Mouse (Mus musculus): Measurements from ENCODE around the gene Vmn2r3. TPM values are rescaled to one million over a fixed set of nuclear protein-coding genes. Genes with fewer than 3 reads are reported as not detected.
"Not testable (repeated sequence)": the region's sequence is repeated elsewhere in the genome, so short reads cannot be mapped to it uniquely, and the experiment has no call there.

Vmn2r3 gene
- polyA plus RNA-seq, 1 experiment from 2014 or later, result not detected

GRCm38 (mm10) chr3:64235459-64235858, 54.0 kb downstream of the Vmn2r3 start:
- not testable (repeated sequence) for H3K27ac ChIP-seq (ENCODE audit: low read depth, low read length); ATAC-seq (replicated peaks; ENCODE audit: insufficient number of reproducible peaks, low FRiP score, low TSS enrichment); H3K4me2 ChIP-seq; H3K4me1 ChIP-seq (ENCODE audit: control insufficient read depth, insufficient read depth, low read length); H3K9ac ChIP-seq (ENCODE audit: low read depth, low read length); H3K4me3 ChIP-seq (ENCODE audit: low read depth, low read length); H3K36me3 ChIP-seq (ENCODE audit: control insufficient read depth, insufficient read depth, low read length); H3K9me3 ChIP-seq (replicated peaks; ENCODE audit: control insufficient read depth, low read length); H3K27me3 ChIP-seq (ENCODE audit: control insufficient read depth, insufficient read depth, low read length)
- 79% methylated on average over 6 of the region's 6 CpGs for WGBS (ENCODE audit: insufficient replicate concordance)

DNA sequence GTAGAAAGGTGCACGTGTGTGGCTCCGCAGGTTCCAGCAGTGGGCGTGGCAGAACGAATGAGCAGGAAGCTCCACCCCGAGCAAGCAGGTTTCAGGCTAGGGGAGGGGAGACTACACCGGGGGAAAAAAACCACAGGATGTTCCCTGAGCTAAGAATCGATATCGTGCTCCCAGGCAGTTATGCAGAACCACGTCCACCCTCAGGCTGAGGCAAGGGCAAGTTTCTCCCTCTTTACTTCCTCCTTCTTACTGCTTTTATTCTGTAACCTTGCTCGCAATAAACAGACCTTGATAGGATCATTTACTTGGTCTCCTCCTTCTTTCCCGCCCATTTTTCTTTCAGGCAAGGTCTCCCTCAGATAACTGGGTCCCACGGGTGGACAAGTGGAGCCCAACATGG, 55.9 kb downstream of the Vmn2r3 start:
- H3K4me2 ChIP-seq; H3K9me3 ChIP-seq (replicated peaks; ENCODE audit: control insufficient read depth, low read length); H3K4me3 ChIP-seq (ENCODE audit: low read depth, low read length); ATAC-seq (replicated peaks; ENCODE audit: insufficient number of reproducible peaks, low FRiP score, low TSS enrichment); H3K27ac ChIP-seq (ENCODE audit: low read depth, low read length); H3K4me1 ChIP-seq (ENCODE audit: control insufficient read depth, insufficient read depth, low read length); H3K9ac ChIP-seq (ENCODE audit: low read depth, low read length); H3K36me3 ChIP-seq (ENCODE audit: control insufficient read depth, insufficient read depth, low read length); H3K27me3 ChIP-seq (ENCODE audit: control insufficient read depth, insufficient read depth, low read length): not testable (repeated sequence)
- WGBS (ENCODE audit: insufficient replicate concordance), result 72% methylated on average over 8 of the region's 12 CpGs

- no peaks in the 10 kb centered on the region for H3K4me1 ChIP-seq (ENCODE audit: control insufficient read depth, insufficient read depth, low read length)
- no peak overlapping the region for H3K9ac ChIP-seq (ENCODE audit: low read depth, low read length)
Measured at GRCm38 (mm10) chr3:64227243-64227642, 62.3 kb downstream of the Vmn2r3 start.

More at GRCm38 (mm10) chr3:64227243-64227642, 62.3 kb downstream of the Vmn2r3 start:
- Histone ChIP-seq H3K4me3 (ENCODE audit: low read depth, low read length) (no peak overlapping the region), H3K27ac (ENCODE audit: low read depth, low read length) (no peak overlapping the region), H3K27me3 (ENCODE audit: control insufficient read depth, insufficient read depth, low read length) (no peaks in the 10 kb centered on the region), H3K4me2 (no peak overlapping the region), H3K36me3 (ENCODE audit: control insufficient read depth, insufficient read depth, low read length) (no peaks in the 10 kb centered on the region), H3K9me3 (replicated peaks; ENCODE audit: control insufficient read depth, low read length) (no peaks in the 10 kb centered on the region)
- 54% methylated on average over 2 of the region's 2 CpGs for WGBS (ENCODE audit: insufficient replicate concordance)
- no peak for ATAC-seq (replicated peaks; ENCODE audit: insufficient number of reproducible peaks, low FRiP score, low TSS enrichment)

Other genes starting within 250 kb of the Vmn2r3 start
- 0.06 TPM in 1 of 2 replicates, not detected in the other for gene Vmn2r1, start 208.2 kb downstream of the Vmn2r3 start, polyA plus RNA-seq (2014; fragmentation: Nextera tagmentation; extraction: Ambion mirVana)
- not detected in 2 replicates for gene Vmn2r2, start 147.8 kb downstream of the Vmn2r3 start, polyA plus RNA-seq (2014; fragmentation: Nextera tagmentation; extraction: Ambion mirVana)
- not detected in 2 replicates for gene Vmn2r4, start 125.7 kb upstream of the Vmn2r3 start, polyA plus RNA-seq (2014; fragmentation: Nextera tagmentation; extraction: Ambion mirVana)
- gene Vmn2r5, start 220.1 kb upstream of the Vmn2r3 start, polyA plus RNA-seq (2014; fragmentation: Nextera tagmentation; extraction: Ambion mirVana), result not detected in 2 replicates